15 mouse cellular contexts compared by ENCODE assay signal in genomic region chr16:14416957-14417618, GRCm38 (mm10). TPM values are rescaled to one million over a fixed set of nuclear protein-coding genes. Genes with fewer than 3 reads are reported as not detected.
DNase-seq lines count a peak whose midpoint lies in the region; ATAC-seq and TF ChIP-seq lines count a peak whose summit lies in the region.
"Had no signal": no experiment of that assay in that cellular context is flagged by ENCODE, and none has a peak within 500 bp of the region (broad histone marks: within the 10 kb centered on the region; RNA-seq: fewer than 3 reads in every experiment).

No protein-coding gene starts in this region.

- H3K36me3 ChIP-seq in kidney, adult 2 months (ENCODE audit: control insufficient read depth, insufficient read depth, low read length), result no peaks in the 10 kb centered on the region
- H3K36me3 ChIP-seq in intestine, embryonic 15.5 days, result no peaks in the 10 kb centered on the region
- H3K36me3 ChIP-seq in hindbrain, embryonic 16.5 days (ENCODE audit: control insufficient read depth, insufficient read depth, low read length), result peaks cover 10% of the 10 kb centered on the region; the same call in 1 of the 2 replicates

- 57% methylated on average over 5 of the region's 5 CpGs for WGBS in kidney, adult 2 months
- WGBS in intestine, embryonic 15.5 days, result 50% methylated on average over 5 of the region's 5 CpGs
- 84% methylated on average over 5 of the region's 5 CpGs for WGBS in hindbrain, embryonic 16.5 days

- no peak overlapping the region for H3K4me3 ChIP-seq in kidney, adult 2 months (ENCODE audit: insufficient read depth, low read depth, low read length)
- H3K4me3 ChIP-seq in intestine, embryonic 15.5 days (replicated peaks), result no peak overlapping the region
- no peak overlapping the region for H3K4me3 ChIP-seq in hindbrain, embryonic 16.5 days (ENCODE audit: low read length)
- H3K4me3 ChIP-seq: liver, embryonic 12.5 days; midbrain, embryonic 15.5 days had no signal

- H3K9ac ChIP-seq in intestine, embryonic 15.5 days, result no peak overlapping the region
- H3K9ac ChIP-seq in hindbrain, embryonic 16.5 days (ENCODE audit: low read depth, low read length), result no peak overlapping the region
- H3K9ac ChIP-seq: liver, embryonic 12.5 days; midbrain, embryonic 15.5 days had no signal

- H3K9me3 ChIP-seq in intestine, embryonic 15.5 days, result no peaks in the 10 kb centered on the region
- H3K9me3 ChIP-seq in hindbrain, embryonic 16.5 days (ENCODE audit: control insufficient read depth, low read length), result no peaks in the 10 kb centered on the region
- H3K9me3 ChIP-seq: liver, embryonic 12.5 days; midbrain, embryonic 15.5 days had no signal

- no peak for TF ChIP-seq CTCF in kidney, adult 2 months (conservative IDR thresholded peaks at IDR 0.05; ENCODE audit: insufficient read depth, insufficient read length, low read depth, low read length)

- H3K27ac ChIP-seq in kidney, adult 2 months (ENCODE audit: insufficient read depth, low read depth, low read length), result no peak overlapping the region
- H3K27ac ChIP-seq in intestine, embryonic 15.5 days, result no peak overlapping the region
- no peak overlapping the region for H3K27ac ChIP-seq in hindbrain, embryonic 16.5 days (ENCODE audit: low read depth, low read length)
- H3K27ac ChIP-seq: liver, embryonic 12.5 days; midbrain, embryonic 15.5 days had no signal

- ATAC-seq in intestine, embryonic 15.5 days, result peak; percentile 56; the same call in 1 of the 2 replicates
- no peak for ATAC-seq in hindbrain, embryonic 16.5 days
- ATAC-seq: liver, embryonic 12.5 days; midbrain, embryonic 15.5 days had no signal

- TF ChIP-seq POLR2A in kidney, adult 2 months (IDR thresholded peaks at IDR 0.05; ENCODE audit: low read depth, low read length), result no peak

- H3K4me2 ChIP-seq in intestine, embryonic 15.5 days (replicated peaks), result no peak overlapping the region
- H3K4me2 ChIP-seq in hindbrain, embryonic 16.5 days (ENCODE audit: low read length), result no peak overlapping the region
- H3K4me2 ChIP-seq: liver, embryonic 12.5 days; midbrain, embryonic 15.5 days had no signal

- DNase-seq in kidney, postnatal 10 days, result peak; percentile 48
- DNase-seq in kidney, adult 2 months, result no peak
- peak; percentile 23 for DNase-seq in testis, postnatal 10 days (ENCODE audit: low spot score)
- DNase-seq in testis, postnatal 14 days (ENCODE audit: low spot score), result no peak
- no peak for DNase-seq in right cerebral cortex, postnatal 10 days (ENCODE audit: low spot score in 2 of 2)
- DNase-seq: cerebellum, postnatal 14 days; gastrocnemius, postnatal 36 days; right cerebral cortex, adult 18-20 months; spleen, adult 18-20 months; thymus, adult 2 months had no signal

- H3K4me1 ChIP-seq in kidney, adult 2 months (ENCODE audit: control insufficient read depth, insufficient read depth, low read length), result 0 out of 2 replicates have a peak, but pooled peaks cover 3% of the 10 kb centered on the region
- no peaks in the 10 kb centered on the region for H3K4me1 ChIP-seq in intestine, embryonic 15.5 days (replicated peaks)
- no peaks in the 10 kb centered on the region for H3K4me1 ChIP-seq in hindbrain, embryonic 16.5 days (ENCODE audit: control insufficient read depth, insufficient read depth, low read depth, low read length)
- H3K4me1 ChIP-seq: liver, embryonic 12.5 days; midbrain, embryonic 15.5 days had no signal

- no peaks in the 10 kb centered on the region for H3K27me3 ChIP-seq in kidney, adult 2 months (replicated peaks; ENCODE audit: control insufficient read depth, insufficient read depth, low read length)
- H3K27me3 ChIP-seq in intestine, embryonic 15.5 days (replicated peaks), result no peaks in the 10 kb centered on the region
- no peaks in the 10 kb centered on the region for H3K27me3 ChIP-seq in hindbrain, embryonic 16.5 days (replicated peaks; ENCODE audit: control insufficient read depth, insufficient read depth, low read length)
- H3K27me3 ChIP-seq: CH12.LX; liver, embryonic 12.5 days; midbrain, embryonic 15.5 days had no signal

RNA-seq across cellular contexts. Expression of gene Abcc1, which starts 55.7 kb away (rescaled TPM):
- polyA plus RNA-seq in kidney, adult 2 months (2012; rRNA removed), result 26.5 and 29.8 TPM in 2 replicates
- polyA plus RNA-seq in intestine, embryonic 15.5 days (2015; fragmentation: Nextera tagmentation; extraction: Ambion mirVana), result 8.3 and 9.2 TPM in 2 replicates
- polyA plus RNA-seq in hindbrain, embryonic 16.5 days (2015; fragmentation: Nextera tagmentation; extraction: Ambion mirVana), result 8.9 and 10.0 TPM in 2 replicates

Comparison
In these comparisons a context has a peak if more than half of its experiments do, and no peak if none do; other contexts are left out.
1. DNase-seq: peak in kidney, postnatal 10 days (single experiment) and testis, postnatal 10 days (single experiment); none in kidney, adult 2 months (single experiment), testis, postnatal 14 days (single experiment) and right cerebral cortex, postnatal 10 days (0 of 2).